Mouse (Mus musculus): ENCODE results near the gene Cyfip2.

Cyfip2 gene

GRCm38 (mm10) chr11:46311703-46312522 lies 746 bp downstream of the Cyfip2 start:
- TF ChIP-seq GATA4 (IDR thresholded peaks at IDR 0.05; ENCODE audit: insufficient replicate concordance, low read length), result no peak

- TF ChIP-seq GATA4 (IDR thresholded peaks at IDR 0.05; ENCODE audit: insufficient replicate concordance, low read length), result no peak
Observed at GRCm38 (mm10) chr11:46311181-46311702, 1.4 kb downstream of the Cyfip2 start.

GRCm38 (mm10) chr11:46310647-46311063 lies 2.0 kb downstream of the Cyfip2 start:
- TF ChIP-seq GATA4 (IDR thresholded peaks at IDR 0.05; ENCODE audit: insufficient replicate concordance, low read length), result no peak

- TF ChIP-seq GATA4 (IDR thresholded peaks at IDR 0.05; ENCODE audit: insufficient replicate concordance, low read length), result no peak
Observed at GRCm38 (mm10) chr11:46309808-46310555, 2.7 kb downstream of the Cyfip2 start.

- TF ChIP-seq GATA4 (IDR thresholded peaks at IDR 0.05; ENCODE audit: insufficient replicate concordance, low read length), result no peak
Observed at GRCm38 (mm10) chr11:46309111-46309741, 3.4 kb downstream of the Cyfip2 start.

GRCm38 (mm10) chr11:46308271-46308974 lies 4.2 kb downstream of the Cyfip2 start:
- TF ChIP-seq GATA4 (IDR thresholded peaks at IDR 0.05; ENCODE audit: insufficient replicate concordance, low read length), result no peak

GRCm38 (mm10) chr11:46307768-46308167 lies 4.9 kb downstream of the Cyfip2 start:
- TF ChIP-seq GATA4 (IDR thresholded peaks at IDR 0.05; ENCODE audit: insufficient replicate concordance, low read length), result no peak

GRCm38 (mm10) chr11:46306776-46307175 lies 5.9 kb downstream of the Cyfip2 start:
- no peak for TF ChIP-seq GATA4 (IDR thresholded peaks at IDR 0.05; ENCODE audit: insufficient replicate concordance, low read length)

GRCm38 (mm10) chr11:46305881-46306520 lies 6.7 kb downstream of the Cyfip2 start:
- TF ChIP-seq GATA4 (IDR thresholded peaks at IDR 0.05; ENCODE audit: insufficient replicate concordance, low read length), result no peak

GRCm38 (mm10) chr11:46304864-46305710 lies 7.6 kb downstream of the Cyfip2 start:
- no peak for TF ChIP-seq GATA4 (IDR thresholded peaks at IDR 0.05; ENCODE audit: insufficient replicate concordance, low read length)

- no peak for TF ChIP-seq GATA4 (IDR thresholded peaks at IDR 0.05; ENCODE audit: insufficient replicate concordance, low read length)
Observed at GRCm38 (mm10) chr11:46304093-46304492, 8.6 kb downstream of the Cyfip2 start.

GRCm38 (mm10) chr11:46302471-46302870 lies 10.2 kb downstream of the Cyfip2 start:
- no peak for TF ChIP-seq GATA4 (IDR thresholded peaks at IDR 0.05; ENCODE audit: insufficient replicate concordance, low read length)

GRCm38 (mm10) chr11:46301579-46302248 lies 10.9 kb downstream of the Cyfip2 start:
- TF ChIP-seq GATA4 (IDR thresholded peaks at IDR 0.05; ENCODE audit: insufficient replicate concordance, low read length), result no peak

Data from liver, adult (tissue).